Mouse (Mus musculus) thymus, adult 2 months (tissue): ENCODE measurements at regions not wholly inside any gene's neighbourhood (a gene's known extent, or its start where the extent isn't known, plus 50 kb on each side); places are given as distances from the start of the nearest gene placed in this dataset.

Source experiments
- DNase-seq: peaks from one replicate; pipeline ENCODE4 v3.0.0; 2021
- H3K27ac ChIP-seq: fragments of 200-500 bp; 2 replicates; pipeline ENCODE4 v1.5.1; 2012; ENCODE audit warnings: low read length, control low read depth; ENCODE audit not compliant: control insufficient read depth, insufficient read depth
- H3K27me3 ChIP-seq: fragments of 200-500 bp; 2 replicates; pipeline ENCODE4 v1.6.1; 2012; ENCODE audit warnings: mild to moderate bottlenecking, low read length, moderate library complexity, mixed read lengths; ENCODE audit not compliant: control insufficient read depth, insufficient read depth
- H3K36me3 ChIP-seq: fragments of 200-500 bp; 2 replicates; pipeline ENCODE4 v1.6.1; 2012; ENCODE audit warnings: mild to moderate bottlenecking, low read length, moderate library complexity; ENCODE audit not compliant: control insufficient read depth, insufficient read depth
- H3K4me1 ChIP-seq: fragments of 200-500 bp; replicated peaks from 2 replicates; pipeline ENCODE4 v1.6.1; 2012; ENCODE audit warnings: low read length; ENCODE audit not compliant: control insufficient read depth, insufficient read depth
- H3K4me3 ChIP-seq: fragments of 200-500 bp; 2 replicates; pipeline ENCODE4 v1.5.1; 2012; ENCODE audit warnings: mild to moderate bottlenecking, low read length, control low read depth, moderate library complexity; ENCODE audit not compliant: control insufficient read depth, insufficient read depth
- CTCF ChIP-seq: fragments of 200-500 bp; IDR thresholded peaks from 2 replicates; pipeline ENCODE4 v1.5.1; 2012; ENCODE audit warnings: mild to moderate bottlenecking, control low read depth, low read length, moderate library complexity, borderline replicate concordance; ENCODE audit not compliant: control insufficient read depth, poor library complexity, insufficient read depth; ENCODE audit errors: extremely low read depth
- POLR2A ChIP-seq: fragments of 200-500 bp; IDR thresholded peaks from 2 replicates; pipeline ENCODE4 v1.6.1; 2012; ENCODE audit warnings: mild to moderate bottlenecking, low read length, control low read depth, moderate library complexity; ENCODE audit not compliant: control insufficient read depth, poor library complexity, insufficient read depth; ENCODE audit errors: extremely low read depth
- WGBS: fragments of 180-500 bp; shearing (Covaris S2); methylation state at CpG from one replicate; pipeline ENCODE4 v1.1.7; 2018; 5-methylcytosine and 5-hydroxymethylcytosine counted together

DNA sequence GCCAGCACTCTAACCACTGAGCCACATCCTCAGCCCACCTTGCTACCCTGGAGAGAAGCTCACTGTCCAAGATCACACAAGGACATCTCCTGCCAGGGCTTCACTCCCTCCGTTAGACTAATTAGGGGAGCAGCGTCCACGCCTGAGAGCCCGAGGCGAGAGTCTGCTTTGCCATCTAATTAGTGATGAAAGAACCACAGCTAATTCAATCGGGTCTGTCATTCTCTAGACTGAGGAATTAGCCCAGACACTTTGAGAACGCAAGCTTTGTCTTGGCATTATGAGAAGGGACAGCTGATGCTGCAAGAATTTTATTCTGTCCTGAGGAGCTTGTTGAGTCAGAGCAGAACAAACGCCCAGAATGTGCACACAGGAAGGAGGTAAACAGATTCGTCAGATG lies 200.5 kb upstream of the Zc3h12c start:
- Histone ChIP-seq H3K4me1 (no peaks in the 10 kb centered on the region), H3K36me3 (no peaks in the 10 kb centered on the region), H3K27me3 (no peaks in the 10 kb centered on the region), H3K4me3 (no peak overlapping the region), H3K27ac (no peak overlapping the region)
- WGBS, result 92% methylated on average over 9 of the region's 9 CpGs
- DNase-seq, result no peak
- no peak for TF ChIP-seq POLR2A
- TF ChIP-seq CTCF, result no peak

GRCm38 (mm10) chr9:52368080-52368479 lies 199.7 kb upstream of the Zc3h12c start:
- no peaks in the 10 kb centered on the region for H3K36me3 ChIP-seq

DNA sequence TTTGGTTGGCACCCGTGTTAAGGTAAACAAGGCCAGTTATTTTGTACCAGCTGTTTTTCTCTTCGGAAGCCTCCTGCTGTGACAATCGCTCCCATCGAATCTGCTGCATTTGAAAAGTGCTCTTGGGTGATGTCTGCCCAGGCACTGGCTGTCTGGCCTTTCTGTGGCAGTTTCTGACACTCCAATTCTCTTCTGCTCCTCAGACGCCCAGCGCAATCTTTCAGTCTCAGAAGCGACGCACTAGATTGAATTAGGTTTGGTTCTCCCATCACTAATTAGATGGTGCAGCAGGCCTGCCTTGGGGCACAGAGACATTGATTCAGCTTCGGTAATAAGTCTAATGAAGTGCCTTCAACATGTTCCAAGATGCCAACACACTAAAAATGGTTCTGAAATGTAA lies 197.7 kb upstream of the Zc3h12c start:
- Histone ChIP-seq H3K4me1 (no peaks in the 10 kb centered on the region), H3K27ac (no peak overlapping the region)
- WGBS, result 95% methylated on average over 9 of the region's 9 CpGs

More at GRCm38 (mm10) chr9:52368080-52368479, 199.7 kb upstream of the Zc3h12c start:
- Histone ChIP-seq H3K27ac (no peak overlapping the region), H3K4me3 (no peak overlapping the region), H3K27me3 (no peaks in the 10 kb centered on the region), H3K4me1 (no peaks in the 10 kb centered on the region)
- 13% methylated on average over 3 of the region's 3 CpGs for WGBS
- no peak for DNase-seq
- no peak for TF ChIP-seq POLR2A

DNA sequence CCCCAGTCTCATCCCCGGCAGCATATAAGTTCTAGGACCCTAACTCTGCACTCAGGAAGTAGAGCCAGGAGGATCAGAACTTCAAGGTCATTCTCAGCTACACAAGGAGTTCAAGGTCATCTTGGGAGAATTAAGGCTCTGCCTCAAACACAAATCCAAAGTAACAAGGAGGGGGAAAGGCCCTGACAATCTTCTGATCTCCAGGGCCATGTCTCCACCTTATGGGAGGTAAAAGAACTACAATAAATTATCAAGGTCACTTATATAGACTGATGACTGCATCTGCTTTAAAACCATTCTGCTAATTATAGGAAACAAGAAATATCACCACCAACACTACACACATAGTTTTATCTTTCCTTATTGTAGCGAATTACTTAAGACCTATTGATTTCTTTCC lies 193.2 kb upstream of the Zc3h12c start:
- 93% methylated on average over 2 of the region's 2 CpGs for WGBS
- TF ChIP-seq POLR2A (no peak), CTCF (no peak)
- H3K27me3 ChIP-seq, result no peaks in the 10 kb centered on the region
- H3K4me3 ChIP-seq, result no peak overlapping the region
- no peaks in the 10 kb centered on the region for H3K4me1 ChIP-seq
- H3K36me3 ChIP-seq, result no peaks in the 10 kb centered on the region
- no peak overlapping the region for H3K27ac ChIP-seq
- DNase-seq, result no peak

More for the DNA sequence above, 197.7 kb upstream of the Zc3h12c start:
- no peaks in the 10 kb centered on the region for H3K36me3 ChIP-seq
- H3K27me3 ChIP-seq, result no peaks in the 10 kb centered on the region
- TF ChIP-seq POLR2A (no peak), CTCF (no peak)
- H3K4me3 ChIP-seq, result no peak overlapping the region
- no peak for DNase-seq

- Histone ChIP-seq H3K27ac (no peak overlapping the region), H3K4me3 (no peak overlapping the region), H3K36me3 (no peaks in the 10 kb centered on the region), H3K27me3 (no peaks in the 10 kb centered on the region), H3K4me1 (no peaks in the 10 kb centered on the region)
- WGBS, result 91% methylated on average over 3 of the region's 3 CpGs
- DNase-seq, result no peak
- no peak for TF ChIP-seq POLR2A
- TF ChIP-seq CTCF, result no peak
These were observed 191.0 kb upstream of the Zc3h12c start for GRCm38 (mm10) chr9:52359416-52359815.

DNA sequence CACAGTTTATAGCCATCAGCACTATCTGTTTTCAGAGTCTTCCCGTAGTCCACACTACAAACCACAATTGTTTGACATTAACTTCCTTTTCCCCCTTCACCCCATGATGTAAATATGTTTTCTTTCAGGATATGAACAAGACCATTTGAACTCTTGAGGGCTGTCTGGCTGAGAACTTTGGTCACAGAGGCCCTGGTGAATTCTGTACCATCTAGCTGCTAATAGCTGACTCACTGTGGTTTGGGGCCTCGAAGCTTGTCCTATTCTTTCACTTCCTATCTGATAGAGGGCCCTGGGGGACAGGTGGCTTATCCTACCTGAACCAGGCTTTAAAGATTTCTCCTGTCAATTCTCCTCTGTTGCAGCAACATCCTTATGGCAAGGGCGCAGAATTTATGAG lies 188.2 kb upstream of the Zc3h12c start:
- WGBS, result 19% methylated on average over 3 of the region's 3 CpGs
- H3K27me3 ChIP-seq, result no peaks in the 10 kb centered on the region
- H3K36me3 ChIP-seq, result no peaks in the 10 kb centered on the region
- H3K4me3 ChIP-seq, result no peak overlapping the region
- no peaks in the 10 kb centered on the region for H3K4me1 ChIP-seq
- DNase-seq, result no peak
- H3K27ac ChIP-seq, result no peak overlapping the region
- TF ChIP-seq POLR2A (no peak), CTCF (no peak)

DNA sequence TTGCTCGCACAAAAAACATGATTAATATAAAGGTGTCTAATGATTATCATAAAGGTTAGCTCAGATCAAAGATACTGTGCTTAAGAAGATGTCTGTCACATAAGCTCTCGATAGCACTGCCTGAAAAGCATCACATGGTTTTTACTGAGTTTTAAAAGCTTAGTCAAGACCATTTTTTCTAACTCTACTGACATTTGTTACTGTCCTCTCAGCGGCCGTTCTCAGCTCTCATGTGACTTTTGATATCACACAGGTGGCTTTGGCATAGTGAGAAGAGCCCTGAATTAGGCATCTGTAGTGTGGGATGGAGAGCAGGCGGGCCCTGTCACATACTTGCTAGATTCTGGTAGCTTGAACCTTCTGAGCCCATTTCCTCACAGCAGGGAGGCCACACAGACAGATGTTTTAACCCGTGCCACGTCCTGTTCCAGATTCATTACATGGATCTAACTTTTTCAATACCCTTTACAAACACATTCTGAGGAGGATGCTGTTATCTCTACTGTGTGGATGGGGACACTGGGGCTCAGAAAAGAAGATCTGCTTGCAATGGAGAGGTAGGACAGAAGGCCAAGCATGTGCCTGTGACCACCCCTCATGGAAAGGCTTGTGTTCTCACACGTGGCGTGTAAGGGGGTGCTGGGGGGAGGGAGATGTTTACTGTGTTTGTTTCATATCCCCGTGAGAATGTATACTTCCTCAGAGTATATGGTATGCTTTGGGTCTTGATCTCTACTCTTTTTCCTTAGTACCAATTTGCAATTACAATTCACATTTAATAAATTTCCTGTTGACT lies 187.0 kb upstream of the Zc3h12c start:
- DNase-seq, result no peak
- Histone ChIP-seq H3K27ac (no peak overlapping the region), H3K27me3 (no peaks in the 10 kb centered on the region), H3K36me3 (no peaks in the 10 kb centered on the region), H3K4me3 (no peak overlapping the region), H3K4me1 (no peaks in the 10 kb centered on the region)
- WGBS, result 68% methylated on average over 10 of the region's 10 CpGs
- TF ChIP-seq POLR2A, result no peak
